Mouse (Mus musculus) intestine, postnatal 0 days (tissue): ENCODE results near the gene Ncoa4. TPM values are rescaled to one million over a fixed set of nuclear protein-coding genes. Genes with fewer than 3 reads are reported as not detected.
A peak's percentile ranks its signal among the peaks of the same experiment; 100 is the strongest.
"Not testable (repeated sequence)": the region's sequence is repeated elsewhere in the genome, so short reads cannot be mapped to it uniquely, and the experiment has no call there.

Experiments used
- ATAC-seq: fragments of 200-750 bp; cut with Nextera tagmentation; 2 replicates; pipeline ENCODE4 v1.8.0; 2017; ENCODE audit warnings: mild to moderate bottlenecking, moderate TSS enrichment, moderate library complexity
- H3K27ac ChIP-seq: fragments of 300-500 bp; sonication (generic); 2 replicates; pipeline ENCODE4 v1.5.1; 2014; ENCODE audit warnings: mild to moderate bottlenecking, low read depth, low read length, moderate library complexity
- H3K27me3 ChIP-seq: fragments of 300-500 bp; sonication (generic); replicated peaks from 2 replicates; pipeline ENCODE4 v1.6.1; 2014; ENCODE audit warnings: low read length, mixed read lengths; ENCODE audit not compliant: control insufficient read depth, insufficient read depth
- H3K36me3 ChIP-seq: fragments of 300-500 bp; sonication (generic); 2 replicates; pipeline ENCODE4 v1.6.1; 2014; ENCODE audit warnings: mild to moderate bottlenecking, moderate library complexity; ENCODE audit not compliant: control insufficient read depth, insufficient read depth
- H3K4me1 ChIP-seq: fragments of 300-500 bp; sonication (generic); replicated peaks from 2 replicates; pipeline ENCODE4 v1.6.1; 2014; ENCODE audit warnings: antibody characterized with exemption, low read length, mixed read lengths; ENCODE audit not compliant: control insufficient read depth, insufficient read depth
- H3K4me2 ChIP-seq: fragments of 300-500 bp; sonication (generic); replicated peaks from 2 replicates; pipeline ENCODE4 v1.6.1; 2014; ENCODE audit warnings: low read depth, mild to moderate bottlenecking, moderate library complexity
- H3K4me3 ChIP-seq: fragments of 300-500 bp; sonication (generic); 2 replicates; pipeline ENCODE4 v1.5.1; 2014; ENCODE audit warnings: low read depth, low read length
- H3K9ac ChIP-seq: fragments of 300-500 bp; sonication (generic); 2 replicates; pipeline ENCODE4 v1.6.1; 2014; ENCODE audit warnings: mild to moderate bottlenecking, low read depth, low read length
- H3K9me3 ChIP-seq: fragments of 300-500 bp; sonication (generic); 2 replicates; pipeline ENCODE4 v1.6.1; 2016; ENCODE audit warnings: mixed run types; ENCODE audit not compliant: control insufficient read depth
- CTCF ChIP-seq: sonication (generic); IDR thresholded peaks from 2 replicates; pipeline ENCODE4 v1.5.1; 2016; ENCODE audit warnings: low read depth, mild to moderate bottlenecking, control low read depth, antibody characterized with exemption, moderate library complexity
- WGBS: fragments of 180-500 bp; shearing (Covaris S2); extraction: QIAGEN DNeasy Blood & Tissue Kit; methylation state at CpG from one replicate; pipeline ENCODE4 v1.1.7; 2014; 5-methylcytosine and 5-hydroxymethylcytosine counted together
- polyA plus RNA-seq: library from polyadenylated mRNA; unstranded; fragments of >200 nt; fragmentation: Nextera tagmentation; extraction: Ambion mirVana; gene quantifications from 2 replicates; pipeline ENCODE4 v1.2.1, GENCODE M21; 2015

The Ncoa4 gene
- polyA plus RNA-seq, 1 experiment from 2014 or later: 239 TPM

- Histone ChIP-seq H3K9ac (no peak overlapping the region), H3K27me3 (no peaks in the 10 kb centered on the region), H3K4me2 (no peak overlapping the region), H3K4me1 (no peaks in the 10 kb centered on the region), H3K9me3 (no peaks in the 10 kb centered on the region), H3K4me3 (no peak overlapping the region), H3K27ac (no peak overlapping the region), H3K36me3 (no peaks in the 10 kb centered on the region)
- WGBS: 64% methylated on average over 5 of the region's 5 CpGs
- peak; percentile 52 for TF ChIP-seq CTCF
- no peak for ATAC-seq
These were observed 31.3 kb upstream of the Ncoa4 start for GRCm38 (mm10) chr14:32128409-32128808.

GRCm38 (mm10) chr14:32131836-32132235 is 27.8 kb upstream of the Ncoa4 start:
- Histone ChIP-seq H3K4me2 (no peak overlapping the region), H3K36me3 (no peaks in the 10 kb centered on the region), H3K4me3 (no peak overlapping the region), H3K4me1 (no peaks in the 10 kb centered on the region), H3K9me3 (no peaks in the 10 kb centered on the region), H3K9ac (no peak overlapping the region), H3K27ac (no peak overlapping the region), H3K27me3 (no peaks in the 10 kb centered on the region)
- WGBS: 22% methylated on average over 4 of the region's 4 CpGs
- TF ChIP-seq CTCF: no peak
- ATAC-seq: no peak

GRCm38 (mm10) chr14:32134293-32134692 is 25.4 kb upstream of the Ncoa4 start:
- WGBS: 9% methylated on average over 2 of the region's 2 CpGs
- Histone ChIP-seq H3K27me3 (no peaks in the 10 kb centered on the region), H3K4me1 (no peaks in the 10 kb centered on the region), H3K4me2 (no peak overlapping the region), H3K27ac (no peak overlapping the region), H3K9me3 (no peaks in the 10 kb centered on the region), H3K36me3 (no peaks in the 10 kb centered on the region), H3K4me3 (no peak overlapping the region), H3K9ac (no peak overlapping the region)
- TF ChIP-seq CTCF: no peak
- no peak for ATAC-seq

- not testable (repeated sequence) for H3K9me3 ChIP-seq, H3K4me3 ChIP-seq, H3K4me2 ChIP-seq, H3K4me1 ChIP-seq, H3K27ac ChIP-seq, ATAC-seq, H3K9ac ChIP-seq, H3K36me3 ChIP-seq, H3K27me3 ChIP-seq
- 35% methylated on average over 3 of the region's 3 CpGs for WGBS
These were observed 23.2 kb upstream of the Ncoa4 start for GRCm38 (mm10) chr14:32136467-32136866.

GRCm38 (mm10) chr14:32140359-32140965 is 19.2 kb upstream of the Ncoa4 start:
- no peak for ATAC-seq
- WGBS: 90% methylated on average over 5 of the region's 5 CpGs
- H3K9ac ChIP-seq: no peak overlapping the region

GRCm38 (mm10) chr14:32141723-32142122 is 17.9 kb upstream of the Ncoa4 start, which contains the start of gene Msmb:
Msmb (plus strand) TSS chr14:32142023.
- TF ChIP-seq CTCF: no peak

More at GRCm38 (mm10) chr14:32140359-32140965, 19.2 kb upstream of the Ncoa4 start:
- TF ChIP-seq CTCF: no peak
- no peak overlapping the region for H3K4me2 ChIP-seq
- H3K36me3 ChIP-seq: no peaks in the 10 kb centered on the region
- no peaks in the 10 kb centered on the region for H3K4me1 ChIP-seq
- no peaks in the 10 kb centered on the region for H3K9me3 ChIP-seq
- no peaks in the 10 kb centered on the region for H3K27me3 ChIP-seq
- no peak overlapping the region for H3K27ac ChIP-seq
- no peak overlapping the region for H3K4me3 ChIP-seq

GRCm38 (mm10) chr14:32144734-32145133 is 14.9 kb upstream of the Ncoa4 start:
- Histone ChIP-seq H3K4me2 (no peak overlapping the region), H3K9me3 (no peaks in the 10 kb centered on the region), H3K27me3 (no peaks in the 10 kb centered on the region), H3K36me3 (no peaks in the 10 kb centered on the region), H3K9ac (no peak overlapping the region), H3K27ac (no peak overlapping the region), H3K4me3 (no peak overlapping the region), H3K4me1 (no peaks in the 10 kb centered on the region)
- no peak for ATAC-seq
- no peak for TF ChIP-seq CTCF

More at GRCm38 (mm10) chr14:32141723-32142122, 17.9 kb upstream of the Ncoa4 start, which contains the start of gene Msmb:
- H3K4me3 ChIP-seq: no peak within 1 kb of the TSS
- no peaks in the 10 kb centered on the region for H3K9me3 ChIP-seq
- H3K4me2 ChIP-seq: no peak within 1 kb of the TSS
- H3K4me1 ChIP-seq: no peaks in the 10 kb centered on the region
- H3K27ac ChIP-seq: no peak within 1 kb of the TSS
- no peak for ATAC-seq
- no peak within 1 kb of the TSS for H3K9ac ChIP-seq
- H3K36me3 ChIP-seq: no peaks in the 10 kb centered on the region
- H3K27me3 ChIP-seq: no peaks in the 10 kb centered on the region
- WGBS: 85% methylated on average over 5 of the region's 5 CpGs
